Mouse (Mus musculus) neutrophil, adult 59 days (primary cell): ENCODE results near the gene Olfr482. TPM values are rescaled to one million over a fixed set of nuclear protein-coding genes. Genes with fewer than 3 reads are reported as not detected.

Source experiments
- total RNA-seq, 2 experiments: library from RNA; stranded (reverse); gene quantifications; 1 replicate in 1 of 2; 2 replicates in 1 of 2; pipeline ENCODE4 v1.2.4; 2023

Olfr482 gene
- total RNA-seq = 1 to 10 TPM; 1.0 to 1.7 TPM

DNA sequence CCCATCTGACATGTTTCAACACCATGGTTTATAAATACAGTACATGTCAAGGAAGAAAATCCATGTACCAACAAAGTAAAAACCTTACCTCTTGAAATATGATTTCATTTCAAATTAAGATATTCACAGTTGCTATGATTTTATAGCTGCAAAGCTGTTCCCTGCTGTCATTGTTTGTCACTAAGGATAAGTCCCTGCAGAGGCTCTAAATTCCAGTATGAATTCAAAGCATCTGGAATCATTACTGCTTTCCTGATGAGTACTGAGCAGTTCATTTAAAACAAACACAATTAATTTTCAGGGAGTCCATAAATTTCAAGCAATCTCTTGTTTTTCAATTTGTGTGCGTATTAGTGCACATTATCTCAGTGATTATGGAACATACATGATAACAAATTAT, at the start of gene Olfr482:
Olfr482 (minus strand) TSS at position 101 of the 400 bp plus-strand sequence.

GRCm38 (mm10) chr7:108127349-108127748, 30.0 kb upstream of the Olfr482 start, which contains the start of gene Olfr484:
TSS of gene Olfr484 (minus strand) at chr7:108127449.

GRCm38 (mm10) chr7:108100549-108100948, 3.2 kb upstream of the Olfr482 start, which contains the start of gene Olfr483:
TSS of gene Olfr483 (plus strand) at chr7:108100849.

GRCm38 (mm10) chr7:108079555-108079954, 17.8 kb downstream of the Olfr482 start, which contains the start of gene Olfr481:
TSS of gene Olfr481 (plus strand) at chr7:108079855.

DNA sequence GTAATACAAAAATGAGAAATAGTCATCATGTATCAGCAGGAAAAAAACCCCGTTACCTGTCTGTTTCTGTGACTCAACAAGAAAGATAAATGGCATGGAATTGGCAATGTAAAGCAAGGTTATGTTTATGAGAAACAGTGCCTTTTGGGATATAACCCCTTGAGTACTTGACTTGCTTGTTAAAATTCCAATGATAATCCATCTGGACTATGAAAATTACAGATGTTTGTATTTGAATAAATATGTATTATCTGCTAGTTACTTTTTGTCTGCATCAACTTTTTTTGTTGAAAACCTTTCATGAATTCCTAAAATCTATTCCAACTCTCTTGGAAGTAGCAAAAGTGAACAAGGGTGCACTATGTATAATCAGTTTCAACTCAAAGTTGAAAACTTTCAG, 30.1 kb downstream of the Olfr482 start, which contains the start of gene Olfr480:
Olfr480 (minus strand) TSS at position 101 of the 400 bp plus-strand sequence.

GRCm38 (mm10) chr7:108050393-108050792, 47.0 kb downstream of the Olfr482 start, which contains the start of gene Olfr479:
TSS of gene Olfr479 (plus strand) at chr7:108050693.

Other genes starting within 250 kb of the Olfr482 start
- gene Olfr472, start 199.7 kb downstream of the Olfr482 start, total RNA-seq = not detected
- not detected for gene Olfr473, start 167.1 kb downstream of the Olfr482 start, total RNA-seq
- gene Olfr474, start 142.9 kb downstream of the Olfr482 start, total RNA-seq = not detected
- gene Olfr476, start 132.8 kb downstream of the Olfr482 start, total RNA-seq = not detected
- gene Olfr477, start 110.9 kb downstream of the Olfr482 start, total RNA-seq = not detected
- gene Olfr478, start 63.6 kb downstream of the Olfr482 start, total RNA-seq = not detected
- gene Olfr479, start 46.9 kb downstream of the Olfr482 start, total RNA-seq = not detected
- gene Olfr480, start 30.2 kb downstream of the Olfr482 start, total RNA-seq = not detected
- gene Olfr481, start 17.7 kb downstream of the Olfr482 start, total RNA-seq = not detected
- not detected for gene Olfr483, start 3.3 kb upstream of the Olfr482 start, total RNA-seq
- not detected for gene Olfr484, start 29.9 kb upstream of the Olfr482 start, total RNA-seq
- gene Olfr485, start 62.3 kb upstream of the Olfr482 start, total RNA-seq = not detected
- gene Olfr486, start 75.2 kb upstream of the Olfr482 start, total RNA-seq = not detected
- gene Olfr487, start 117.0 kb upstream of the Olfr482 start, total RNA-seq = not detected
- gene Olfr488, start 160.8 kb upstream of the Olfr482 start, total RNA-seq = not detected
- not detected for gene Olfr490, start 191.3 kb upstream of the Olfr482 start, total RNA-seq
- gene Olfr491, start 215.9 kb upstream of the Olfr482 start, total RNA-seq = not detected
- not detected for gene Olfr492, start 226.1 kb upstream of the Olfr482 start, total RNA-seq
- not detected for gene Olfr493, start 249.4 kb upstream of the Olfr482 start, total RNA-seq